Mouse (Mus musculus) urinary bladder, postnatal 14 days (tissue): ENCODE data around the gene Cpt1a.

Source experiments
- DNase-seq: peaks from one replicate; pipeline ENCODE4 v3.0.0; 2021; ENCODE audit warnings: low spot score

The Cpt1a gene

DNA sequence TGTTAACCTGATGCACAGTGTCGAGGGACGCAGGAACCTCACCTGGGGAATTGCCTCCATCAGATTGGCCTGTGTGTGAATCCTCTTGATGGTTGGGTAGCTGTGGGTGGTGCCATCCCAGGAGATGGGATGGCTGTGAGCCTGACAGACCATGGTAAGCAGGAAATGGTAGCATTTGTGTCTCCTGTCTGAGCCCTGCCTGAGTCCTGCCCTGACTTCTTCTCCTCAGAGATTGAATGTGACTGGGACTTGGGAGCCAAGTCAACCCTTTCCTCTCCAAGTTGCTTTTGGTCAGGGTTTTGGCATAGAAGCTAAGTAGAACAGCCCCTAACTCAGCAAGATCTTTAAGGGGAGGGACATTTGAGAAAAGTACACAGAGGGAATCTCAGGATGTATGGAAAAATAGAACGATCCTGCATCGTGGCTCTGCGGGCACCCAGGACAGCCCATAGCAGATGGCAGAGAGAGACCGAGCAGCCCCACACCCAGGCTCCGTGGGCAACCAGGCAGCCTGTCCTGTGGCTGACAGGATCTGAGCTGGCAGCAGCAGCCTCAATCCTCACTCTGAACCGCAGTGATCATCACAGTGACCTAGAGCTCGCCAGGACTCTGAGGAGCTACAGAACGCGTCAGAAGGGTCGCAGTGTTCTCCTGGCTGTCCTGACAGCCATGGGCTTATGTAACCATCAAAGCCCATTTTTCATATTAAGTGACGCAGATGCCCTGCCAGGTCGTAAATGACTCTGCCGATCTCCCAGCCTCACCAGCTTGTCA, 106.1 kb downstream of the Cpt1a start:
- no peak for DNase-seq

DNA sequence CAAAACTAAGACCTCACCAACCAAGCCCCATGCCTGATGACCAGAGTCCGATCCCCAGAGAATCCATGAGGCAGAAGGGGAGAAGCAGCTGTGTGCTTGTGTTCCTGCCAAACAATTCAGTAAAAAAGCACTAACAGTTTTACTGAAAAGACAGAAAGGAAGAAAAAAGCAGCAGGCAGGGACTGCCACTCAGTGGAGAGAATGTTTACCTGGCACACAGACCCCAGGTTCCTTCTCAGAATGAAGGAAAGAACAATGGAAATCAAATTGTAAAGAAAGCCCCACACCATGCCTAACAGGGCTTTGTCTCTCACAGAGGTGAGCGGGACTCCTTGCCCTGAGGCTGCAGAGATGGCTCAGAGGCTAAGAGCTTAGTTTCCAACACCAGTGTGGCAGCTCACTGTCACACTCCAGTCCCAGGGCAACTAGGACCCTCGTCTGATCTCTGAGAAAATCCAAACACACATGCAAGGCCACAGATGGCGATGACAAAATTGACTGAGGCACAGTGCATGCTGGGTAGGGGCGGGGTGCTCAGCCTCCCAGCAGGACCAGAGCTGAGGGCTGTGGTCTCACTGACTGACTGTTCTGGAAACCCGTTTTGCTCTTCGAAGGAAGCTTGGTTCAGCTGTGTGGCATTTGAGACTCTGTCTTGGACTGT, 107.2 kb downstream of the Cpt1a start:
- DNase-seq, result no peak

DNA sequence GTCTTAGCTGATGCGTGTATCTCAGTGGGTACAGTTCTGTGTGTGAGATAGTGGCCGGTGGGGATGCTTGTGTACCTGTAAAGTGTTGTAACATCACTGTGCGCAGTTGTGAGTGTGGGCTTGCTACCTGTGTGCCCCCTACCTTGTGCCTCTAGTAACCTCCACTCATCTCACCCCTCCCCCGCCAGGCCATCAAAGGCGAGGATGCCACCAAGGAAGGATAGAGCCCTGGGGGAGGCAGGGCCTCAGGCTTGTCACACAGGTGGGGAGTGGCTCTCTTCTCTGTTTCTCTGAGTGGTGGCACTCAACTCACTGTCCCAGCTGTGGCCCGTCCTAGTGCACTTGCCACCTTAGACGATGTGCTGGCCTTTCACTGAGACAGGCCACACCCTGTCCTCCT, 108.9 kb downstream of the Cpt1a start:
- no peak for DNase-seq

GRCm38 (mm10) chr19:3431969-3432368, 109.8 kb downstream of the Cpt1a start:
- no peak for DNase-seq

GRCm38 (mm10) chr19:3434124-3434523, 112.0 kb downstream of the Cpt1a start:
- no peak for DNase-seq

- DNase-seq, result no peak
Measured at GRCm38 (mm10) chr19:3434641-3435040, 112.5 kb downstream of the Cpt1a start.
